Mouse (Mus musculus) ES-E14 (cell line): ENCODE measurements around the gene Amotl2.

Experiments used
- CHD2 ChIP-seq: IDR thresholded peaks from 2 replicates; pipeline ENCODE4 v1.6.1; 2014; ENCODE audit warnings: mild to moderate bottlenecking, low read depth, low read length, inconsistent platforms
- ZC3H11A ChIP-seq: IDR thresholded peaks from 2 replicates; pipeline ENCODE4 v1.6.1; 2012; ENCODE audit warnings: low read depth, mild to moderate bottlenecking, inconsistent platforms, low read length, borderline replicate concordance

GRCm38 (mm10) chr9:102758851-102759250 is 42.4 kb downstream of the Amotl2 start:
- TF ChIP-seq ZC3H11A (no peak), CHD2 (no peak)
